Mouse (Mus musculus) embryonic fibroblast, embryonic 13.5 days (primary cell): ENCODE measurements around the gene Ube4b. TPM values are rescaled to one million over a fixed set of nuclear protein-coding genes. Genes with fewer than 3 reads are reported as not detected.

Source experiments
- H3K27ac ChIP-seq: 2 replicates; pipeline ENCODE4 v1.5.1; 2012; ENCODE audit warnings: low read length, control low read depth, inconsistent platforms; ENCODE audit not compliant: insufficient read depth
- H3K4me1 ChIP-seq: 2 replicates; pipeline ENCODE4 v1.6.1; 2011; ENCODE audit warnings: low read length; ENCODE audit not compliant: control insufficient read depth, insufficient read depth
- H3K4me3 ChIP-seq: 2 replicates; pipeline ENCODE4 v1.5.1; 2011; ENCODE audit warnings: mild to moderate bottlenecking, control low read depth, low read length; ENCODE audit not compliant: insufficient read depth
- CTCF ChIP-seq: IDR thresholded peaks from 2 replicates; pipeline ENCODE4 v1.5.1; 2011; ENCODE audit warnings: mild to moderate bottlenecking, control low read depth, low read length, moderate library complexity, borderline replicate concordance; ENCODE audit not compliant: insufficient read depth
- POLR2A ChIP-seq: IDR thresholded peaks from 2 replicates; pipeline ENCODE4 v1.6.1; 2011; ENCODE audit warnings: low read depth, mild to moderate bottlenecking, control low read depth, low read length, moderate library complexity
- polyA plus RNA-seq: library from polyadenylated mRNA; stranded (reverse); fragments of >200 nt; gene quantifications from 2 replicates; pipeline ENCODE4 v1.2.4, GENCODE M21; 2011; ENCODE audit warnings: low read depth; ENCODE audit not compliant: missing spikeins, insufficient read length

Ube4b gene
- polyA plus RNA-seq, 1 experiment, result 86.6 TPM

DNA sequence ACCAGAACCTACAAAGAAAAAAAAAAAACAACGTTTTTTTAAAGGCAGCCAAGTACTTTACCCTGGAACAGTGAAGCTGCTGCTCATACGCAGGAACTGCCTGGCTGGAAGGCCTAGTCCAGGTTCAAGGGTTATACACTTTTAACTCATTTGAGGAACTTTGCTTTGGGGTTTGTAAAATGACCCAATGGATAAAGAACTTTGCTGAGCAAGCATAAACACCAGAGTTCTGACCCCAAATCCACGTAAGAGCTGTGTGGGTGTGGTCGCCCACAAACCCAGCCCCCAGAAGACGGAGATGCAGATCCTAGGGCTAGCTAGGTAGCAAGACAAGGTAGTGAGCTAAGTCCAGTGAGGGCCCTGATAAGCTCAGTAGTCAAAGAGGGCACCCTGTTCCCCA is 19.1 kb downstream of the Ube4b start:
- TF ChIP-seq POLR2A, result no peak
- TF ChIP-seq CTCF, result no peak
- Histone ChIP-seq H3K27ac (no peak overlapping the region), H3K4me1 (peaks cover 27% of the 10 kb centered on the region), H3K4me3 (no peak overlapping the region)

DNA sequence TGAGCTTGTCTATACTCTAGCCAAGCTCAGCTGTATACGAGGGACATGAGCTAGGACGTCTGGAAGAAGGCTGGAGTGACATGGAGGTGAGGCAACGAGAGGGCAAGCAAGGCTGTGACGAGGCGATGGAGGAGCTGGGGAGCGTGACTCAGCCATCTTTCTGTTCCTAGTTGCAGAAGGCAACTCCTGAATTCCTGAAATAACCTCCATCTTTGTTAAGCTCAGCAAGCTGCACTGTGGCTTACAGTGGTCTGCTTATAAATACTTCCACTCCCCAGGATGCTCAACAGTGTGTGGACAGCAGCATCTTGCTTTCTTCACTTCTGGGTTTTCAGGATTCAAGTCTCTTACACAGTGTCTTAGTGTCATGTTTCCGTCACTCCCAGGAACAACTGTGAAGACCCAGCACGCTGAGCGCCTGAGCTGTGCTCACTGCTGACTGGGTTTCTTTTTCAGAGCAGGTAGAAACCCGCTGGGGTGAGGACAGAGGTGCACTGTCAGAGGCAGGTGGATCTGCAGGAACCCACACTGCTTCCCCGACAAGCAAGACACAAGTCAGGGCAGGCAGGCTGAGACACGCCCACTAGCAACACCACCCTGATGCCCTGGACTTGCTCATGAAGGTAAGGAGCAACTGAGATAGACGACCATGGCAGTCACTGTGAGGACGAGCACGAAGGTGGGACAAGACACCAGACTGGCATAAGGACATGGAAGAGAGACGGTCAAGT is 20.7 kb downstream of the Ube4b start:
- H3K4me3 ChIP-seq, result no peak overlapping the region
- H3K27ac ChIP-seq, result peak overlapping the region; percentile 44
- TF ChIP-seq CTCF (no peak), POLR2A (no peak)
- peaks cover 36% of the 10 kb centered on the region for H3K4me1 ChIP-seq

DNA sequence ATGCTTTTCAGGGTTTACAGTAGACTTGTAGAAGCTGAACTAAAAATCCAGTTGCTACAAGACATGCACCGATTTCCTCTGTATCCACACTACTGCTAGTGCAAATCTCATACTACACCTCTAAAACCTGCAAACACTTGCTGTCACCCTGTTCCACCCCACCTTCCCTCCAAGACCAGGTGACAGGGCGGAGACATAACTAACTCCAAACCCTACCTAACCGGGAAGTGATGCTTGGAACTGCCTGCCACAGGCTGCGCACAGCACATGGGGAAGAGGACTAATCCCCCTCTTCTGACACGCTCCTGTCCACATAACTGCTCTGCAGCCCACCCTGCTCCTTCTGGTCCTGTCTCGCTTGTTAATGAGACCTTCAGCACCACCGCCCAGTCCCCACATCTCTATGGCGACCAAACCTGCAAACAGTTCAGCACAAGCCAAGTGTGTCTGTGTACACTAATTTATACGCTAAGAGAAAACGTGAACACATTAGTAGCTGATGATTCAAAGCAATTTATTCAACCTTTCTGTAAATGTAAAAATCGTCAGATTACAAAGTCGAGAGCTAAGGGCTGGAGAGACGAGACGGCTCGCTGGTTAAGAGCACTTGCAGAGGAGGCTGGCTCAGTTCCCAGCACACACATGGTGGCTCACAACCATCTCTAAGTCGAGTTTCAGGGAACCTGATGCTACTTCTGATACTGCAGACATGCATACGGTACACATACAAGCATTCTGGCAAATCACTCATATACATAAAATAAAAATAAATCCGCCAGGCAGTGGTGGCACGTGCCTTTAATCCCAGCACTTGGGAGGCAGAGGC is 21.7 kb downstream of the Ube4b start:
- Histone ChIP-seq H3K4me1 (peaks cover 39% of the 10 kb centered on the region), H3K4me3 (no peak overlapping the region), H3K27ac (no peak overlapping the region)
- no peak for TF ChIP-seq POLR2A
- no peak for TF ChIP-seq CTCF

DNA sequence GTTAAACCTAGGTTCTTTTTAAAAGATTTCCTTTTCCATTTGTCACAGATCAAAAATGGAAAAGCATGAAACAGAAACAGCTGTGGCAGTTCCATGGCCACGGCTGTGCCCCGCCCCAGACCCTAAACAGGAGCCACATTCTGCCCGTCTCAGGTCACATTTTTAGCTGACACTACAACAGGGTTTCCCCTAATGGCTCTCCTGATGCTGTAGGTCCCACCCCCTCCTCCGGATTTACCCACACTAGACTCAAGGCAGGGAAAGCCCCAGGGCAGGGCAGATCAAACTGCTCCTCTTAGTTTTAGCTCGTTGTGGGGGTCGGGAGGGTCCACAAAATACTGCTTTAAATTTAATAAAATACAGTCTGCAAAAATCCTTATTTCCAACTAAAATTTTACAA is 23.5 kb downstream of the Ube4b start:
- TF ChIP-seq POLR2A, result no peak
- TF ChIP-seq CTCF, result no peak
- H3K4me1 ChIP-seq, result peaks cover 42% of the 10 kb centered on the region
- H3K27ac ChIP-seq, result peak overlapping the region; percentile 57
- no peak overlapping the region for H3K4me3 ChIP-seq

DNA sequence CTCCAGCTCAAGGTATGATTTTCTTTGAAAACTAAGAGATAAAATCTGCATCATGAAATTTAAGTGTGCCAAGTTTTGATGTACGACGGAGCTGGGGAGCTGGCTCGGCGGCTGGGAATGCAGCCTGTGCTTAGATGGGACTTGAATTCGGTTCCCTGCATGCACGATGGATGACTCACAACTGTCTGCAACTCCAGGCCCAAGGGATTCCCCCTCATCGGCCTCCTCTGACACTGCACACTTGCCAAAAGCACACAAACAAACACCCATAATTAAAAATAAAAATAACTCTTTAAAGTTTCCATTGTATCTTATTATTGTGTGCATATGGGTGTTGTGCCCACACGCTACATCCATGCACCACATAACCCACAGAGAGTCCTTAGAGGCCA is 25.0 kb downstream of the Ube4b start:
- peaks cover 42% of the 10 kb centered on the region for H3K4me1 ChIP-seq
- H3K4me3 ChIP-seq, result no peak overlapping the region
- peak overlapping the region; percentile 69 for H3K27ac ChIP-seq
- TF ChIP-seq POLR2A, result no peak
- TF ChIP-seq CTCF, result no peak

DNA sequence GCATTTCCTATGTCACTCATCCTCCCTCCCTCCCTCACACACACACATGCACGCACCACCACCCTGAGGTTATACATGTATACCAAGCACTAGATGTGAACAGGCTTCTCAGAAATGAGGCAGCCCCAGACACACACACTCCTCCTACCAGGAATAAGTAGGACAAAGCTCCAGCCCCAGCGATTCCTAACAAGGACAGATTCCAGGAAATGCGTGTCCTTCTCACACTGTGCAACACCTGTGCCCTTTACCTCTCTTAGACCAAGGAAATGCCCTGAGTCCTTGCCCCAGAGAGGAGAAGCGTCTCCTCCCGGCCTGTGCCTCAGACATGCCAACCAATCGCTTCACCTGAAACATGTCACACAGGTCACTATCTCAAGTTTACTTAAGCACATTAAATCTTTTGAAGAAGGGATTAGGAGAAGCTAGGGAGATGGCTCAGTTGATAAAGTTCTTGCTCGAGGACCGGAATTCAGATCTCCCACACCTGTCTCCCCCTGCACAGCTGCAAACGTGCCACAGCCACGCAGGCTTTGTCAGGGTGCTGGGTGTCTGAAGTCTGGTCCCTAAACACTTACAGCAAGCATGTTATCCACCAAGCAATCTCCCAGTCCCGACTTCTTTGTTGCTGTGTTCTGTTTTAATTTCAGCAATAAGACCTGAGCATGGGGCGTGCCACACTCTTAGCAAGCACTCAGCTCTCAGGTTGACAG is 25.5 kb downstream of the Ube4b start:
- Histone ChIP-seq H3K4me1 (peaks cover 37% of the 10 kb centered on the region), H3K4me3 (no peak overlapping the region), H3K27ac (peak overlapping the region; percentile 69)
- TF ChIP-seq CTCF (no peak), POLR2A (no peak)

DNA sequence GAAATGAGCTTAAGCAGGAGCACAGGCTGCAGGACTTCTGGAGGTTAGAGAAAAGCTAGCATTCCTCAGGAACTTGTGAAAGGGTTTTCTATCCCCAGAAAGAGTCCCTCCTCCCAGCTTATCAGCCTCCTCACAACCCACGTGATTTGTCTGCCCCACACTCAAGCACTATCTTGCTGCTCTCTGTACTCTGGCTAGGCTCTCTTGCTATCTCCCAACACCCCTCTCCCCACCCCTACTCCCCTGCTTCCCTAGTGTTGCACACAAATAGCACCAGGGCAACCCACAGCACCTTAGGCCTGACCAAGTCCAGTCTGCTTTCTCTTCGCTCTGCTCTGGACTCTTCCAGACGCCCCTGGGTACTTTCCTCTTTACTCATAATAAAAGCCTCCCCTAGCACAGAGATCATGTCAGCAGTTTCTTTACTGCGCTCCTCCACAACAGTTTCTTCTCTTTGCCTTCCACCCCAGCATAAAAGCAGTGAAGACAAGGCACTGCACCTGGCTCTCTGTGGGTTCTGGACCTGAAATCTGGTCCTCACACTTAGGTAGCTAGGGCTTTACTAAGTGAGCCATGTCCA is 27.1 kb downstream of the Ube4b start:
- TF ChIP-seq CTCF, result no peak
- TF ChIP-seq POLR2A, result no peak
- H3K4me1 ChIP-seq, result peaks cover 28% of the 10 kb centered on the region
- no peak overlapping the region for H3K27ac ChIP-seq
- H3K4me3 ChIP-seq, result no peak overlapping the region

DNA sequence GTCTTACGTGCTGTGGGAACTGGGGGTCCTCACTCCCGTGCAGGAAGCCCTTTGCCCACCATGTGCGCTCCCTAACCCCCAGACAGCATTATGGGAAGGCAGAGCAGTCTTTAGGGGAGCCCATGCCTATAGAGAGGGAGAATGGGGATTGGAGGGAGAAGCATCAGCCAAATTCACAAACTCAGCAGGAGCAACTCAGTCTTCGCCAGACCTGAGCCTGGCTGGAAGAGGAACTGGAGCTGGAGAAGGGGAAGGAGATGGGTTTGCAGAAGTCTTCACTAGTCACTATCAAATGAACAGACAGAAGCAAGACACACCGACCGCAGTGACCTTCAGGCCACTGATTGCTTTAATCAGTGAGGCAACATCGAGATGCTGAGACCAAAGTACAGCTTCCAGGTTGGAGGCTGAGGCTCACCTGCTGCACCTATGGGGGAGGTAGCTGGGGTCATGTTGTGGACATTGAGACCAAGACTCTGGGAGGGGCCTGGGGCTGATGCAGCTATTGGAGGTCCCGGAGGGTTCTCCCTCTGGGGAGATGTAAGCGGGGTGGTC is 28.3 kb downstream of the Ube4b start:
- H3K4me3 ChIP-seq, result no peak overlapping the region
- no peak overlapping the region for H3K27ac ChIP-seq
- TF ChIP-seq POLR2A (no peak), CTCF (no peak)
- peaks cover 20% of the 10 kb centered on the region for H3K4me1 ChIP-seq

DNA sequence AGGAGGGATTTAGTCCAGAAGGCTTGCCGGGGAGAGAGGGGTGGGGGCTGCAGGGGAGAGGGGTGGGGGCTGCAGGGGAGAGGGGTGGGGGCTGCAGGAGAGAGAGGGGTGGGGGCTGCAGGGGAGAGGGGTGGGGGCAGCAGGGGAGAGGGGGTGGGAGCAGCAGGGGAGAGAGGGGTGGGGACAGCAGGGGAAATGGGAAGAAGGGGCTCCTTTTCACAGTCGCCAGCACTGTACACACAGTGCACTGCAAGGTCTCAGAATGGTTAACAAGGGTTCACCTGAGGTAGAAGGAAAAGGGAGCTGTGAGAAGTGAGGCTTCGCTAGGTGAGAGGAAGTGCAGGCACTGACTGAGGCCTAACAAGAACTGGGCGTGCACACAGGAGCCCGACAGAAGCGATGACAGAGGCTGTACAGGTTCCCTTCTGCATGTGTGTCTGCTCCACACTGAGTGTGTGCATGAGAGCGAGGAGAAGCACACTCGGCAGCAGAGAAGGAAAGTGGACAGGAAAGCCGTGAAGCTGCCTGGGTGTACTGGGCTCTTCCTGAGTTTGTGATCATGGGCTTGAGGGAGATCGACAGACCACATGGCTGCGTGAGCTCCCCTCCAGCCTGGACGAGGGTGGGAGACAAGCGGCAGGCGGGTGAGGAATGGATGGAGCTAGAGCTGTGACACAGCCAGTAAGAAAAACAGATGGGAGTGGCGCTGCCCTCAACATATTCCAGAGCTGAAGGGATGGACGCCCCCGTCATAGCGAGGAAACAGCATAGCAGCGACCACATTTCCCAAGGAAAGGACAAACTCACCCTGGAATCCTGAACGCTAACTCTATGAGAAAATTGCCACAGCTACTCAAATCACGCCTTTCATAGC is 29.9 kb downstream of the Ube4b start:
- Histone ChIP-seq H3K4me1 (peaks cover 13% of the 10 kb centered on the region), H3K27ac (no peak overlapping the region)

More for the DNA sequence above, 29.9 kb downstream of the Ube4b start:
- no peak overlapping the region for H3K4me3 ChIP-seq
- TF ChIP-seq CTCF, result no peak
- TF ChIP-seq POLR2A, result no peak
